Mouse (Mus musculus) limb, embryonic 11.5 days (tissue): ENCODE data around the gene Ints6l. TPM values are rescaled to one million over a fixed set of nuclear protein-coding genes. Genes with fewer than 3 reads are reported as not detected.

Experiments
- ATAC-seq: fragments of 200-750 bp; cut with Nextera tagmentation; 2 replicates; pipeline ENCODE4 v1.8.0; 2017; ENCODE audit warnings: low read depth; ENCODE audit not compliant: insufficient number of reproducible peaks, low FRiP score, low TSS enrichment
- DNase-seq: peaks from one replicate; pipeline ENCODE4 v3.0.0-alpha.2; 2015; ENCODE audit warnings: low spot score
- H3K27ac ChIP-seq: fragments of 300-500 bp; sonication (generic); replicated peaks from 2 replicates; pipeline ENCODE4 v1.5.1; 2014; ENCODE audit warnings: low read depth, mild to moderate bottlenecking, low read length
- H3K27me3 ChIP-seq: fragments of 300-500 bp; sonication (generic); 2 replicates; pipeline ENCODE4 v1.6.1; 2014; ENCODE audit warnings: mild to moderate bottlenecking, low read length, mixed read lengths; ENCODE audit not compliant: control insufficient read depth, insufficient read depth
- H3K36me3 ChIP-seq: fragments of 300-500 bp; sonication (generic); 2 replicates; pipeline ENCODE4 v1.6.1; 2014; ENCODE audit warnings: mild to moderate bottlenecking, low read length, moderate library complexity, mixed read lengths; ENCODE audit not compliant: control insufficient read depth, insufficient read depth
- H3K4me1 ChIP-seq: fragments of 300-500 bp; sonication (generic); 2 replicates; pipeline ENCODE4 v1.6.1; 2014; ENCODE audit warnings: low read length, mixed read lengths; ENCODE audit not compliant: control insufficient read depth, insufficient read depth
- H3K4me2 ChIP-seq: fragments of 300-500 bp; sonication (generic); 2 replicates; pipeline ENCODE4 v1.6.1; 2014; ENCODE audit warnings: low read depth, mild to moderate bottlenecking, moderate library complexity; ENCODE audit not compliant: severe bottlenecking
- H3K4me3 ChIP-seq: fragments of 300-500 bp; sonication (generic); 2 replicates; pipeline ENCODE4 v1.5.1; 2014; ENCODE audit warnings: low read depth, low read length
- H3K9ac ChIP-seq: fragments of 300-500 bp; sonication (generic); 2 replicates; pipeline ENCODE4 v1.6.1; 2014; ENCODE audit warnings: mild to moderate bottlenecking, low read length
- H3K9me3 ChIP-seq: fragments of 300-500 bp; sonication (generic); 2 replicates; pipeline ENCODE4 v1.6.1; 2016; ENCODE audit warnings: low read length; ENCODE audit not compliant: control insufficient read depth
- WGBS: fragments of 180-500 bp; shearing (Covaris S2); extraction: QIAGEN DNeasy Blood & Tissue Kit; methylation state at CpG from one replicate; pipeline ENCODE4 v1.1.7; 2014; 5-methylcytosine and 5-hydroxymethylcytosine counted together
- polyA plus RNA-seq: library from polyadenylated mRNA; unstranded; fragments of >200 nt; fragmentation: Nextera tagmentation; extraction: Ambion mirVana; gene quantifications from 2 replicates; pipeline ENCODE4 v1.2.1, GENCODE M21; 2014

Gene Ints6l
- 28.3 and 30.9 TPM in 2 replicates for polyA plus RNA-seq

DNA sequence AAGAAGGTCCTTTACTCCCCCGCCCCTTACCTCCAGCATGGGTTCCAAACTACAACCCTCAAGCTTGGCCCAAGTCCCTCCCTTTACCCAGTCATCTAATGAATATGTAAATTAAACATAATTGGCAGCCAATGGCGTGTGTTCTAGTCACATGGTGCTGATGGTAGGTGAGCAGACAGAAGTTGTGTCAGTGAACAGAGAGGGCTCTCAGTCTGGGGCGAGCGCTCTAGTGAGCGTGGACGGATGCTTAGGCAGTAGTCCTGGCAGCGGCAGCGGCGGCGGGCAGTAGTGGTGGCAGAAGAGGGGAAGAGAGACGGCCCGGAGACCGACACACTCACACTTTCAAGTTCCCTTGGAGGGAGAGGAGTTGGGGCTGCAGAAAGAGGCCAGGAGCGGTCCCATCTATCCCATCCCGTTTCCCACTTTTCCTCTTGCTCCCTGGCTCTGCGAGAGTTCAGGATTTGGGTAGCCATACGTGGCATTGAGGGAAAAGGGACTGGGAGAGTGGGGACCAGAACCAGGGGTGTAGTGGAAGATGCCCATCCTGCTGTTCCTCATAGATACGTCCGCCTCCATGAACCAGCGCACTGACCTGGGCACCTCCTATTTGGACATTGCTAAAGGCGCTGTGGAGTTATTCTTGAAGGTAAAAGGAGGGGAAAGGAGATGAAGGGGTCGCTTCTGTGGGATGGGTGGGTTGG is at the start of gene Ints6l:
TSS of gene Ints6l (plus strand) at position 187 of the 701 bp plus-strand sequence.
- peak; percentile 83 for ATAC-seq
- H3K9ac ChIP-seq = peak within 1 kb of the TSS; percentile 79

DNA sequence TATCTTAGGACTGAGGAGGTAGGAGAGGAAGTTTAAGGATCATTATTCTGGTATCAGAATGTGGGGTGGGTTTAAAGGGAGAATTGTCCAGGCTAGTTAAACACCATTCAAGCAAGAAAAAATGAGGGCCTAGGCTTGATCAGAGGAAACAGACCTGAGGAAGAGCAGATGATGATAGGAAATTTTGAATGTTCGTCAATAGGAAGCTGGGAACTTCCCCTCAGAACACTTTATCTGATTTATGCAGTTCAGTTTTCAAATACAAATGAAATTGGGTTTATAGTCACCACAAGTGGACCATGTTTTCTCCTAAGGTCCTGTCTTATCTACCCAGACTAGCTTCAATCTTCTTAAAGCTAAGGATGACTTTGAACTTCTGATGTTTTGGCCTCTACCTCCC is 49.2 kb upstream of the Ints6l start:
- no peak overlapping the region for H3K4me3 ChIP-seq
- 82% methylated on average over 1 of the region's 1 CpGs for WGBS
- H3K27me3 ChIP-seq = no peaks in the 10 kb centered on the region
- no peak overlapping the region for H3K4me2 ChIP-seq
- no peak for DNase-seq
- no peak for ATAC-seq
- H3K4me1 ChIP-seq = no peaks in the 10 kb centered on the region
- no peaks in the 10 kb centered on the region for H3K36me3 ChIP-seq
- no peak overlapping the region for H3K9ac ChIP-seq
- H3K27ac ChIP-seq = no peak overlapping the region
- H3K9me3 ChIP-seq = no peaks in the 10 kb centered on the region

More for the DNA sequence above, at the start of gene Ints6l:
- 24% methylated on average over 21 of the region's 22 CpGs for WGBS
- Histone ChIP-seq H3K9me3 (no peaks in the 10 kb centered on the region), H3K4me2 (peak within 1 kb of the TSS; percentile 52), H3K4me1 (no peaks in the 10 kb centered on the region), H3K4me3 (peak within 1 kb of the TSS; percentile 52), H3K27ac (peak within 1 kb of the TSS; percentile 85), H3K27me3 (no peaks in the 10 kb centered on the region), H3K36me3 (no peaks in the 10 kb centered on the region)
- peak; percentile 74 for DNase-seq

DNA sequence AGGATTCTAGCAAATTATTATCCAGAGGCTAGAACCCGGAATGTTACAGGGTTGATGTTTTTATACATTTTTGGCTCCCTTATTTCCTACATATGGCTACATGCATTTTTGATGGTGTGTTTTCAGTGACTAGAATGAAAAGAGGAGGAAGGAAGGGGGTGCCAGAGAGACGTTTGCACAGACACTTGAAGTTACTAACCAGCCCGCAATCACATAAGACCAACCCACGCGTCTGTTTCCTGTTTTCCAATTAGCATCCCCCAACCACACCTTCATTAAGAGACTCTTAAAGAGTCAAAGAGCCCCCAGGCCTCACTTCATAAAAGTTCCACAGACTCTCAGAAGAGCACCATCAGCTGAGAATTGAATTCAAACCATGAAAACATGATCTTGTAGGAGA is 48.5 kb upstream of the Ints6l start:
- Histone ChIP-seq H3K9ac (no peak overlapping the region), H3K9me3 (no peaks in the 10 kb centered on the region), H3K4me1 (no peaks in the 10 kb centered on the region), H3K4me3 (no peak overlapping the region), H3K27ac (no peak overlapping the region), H3K27me3 (no peaks in the 10 kb centered on the region), H3K36me3 (no peaks in the 10 kb centered on the region), H3K4me2 (no peak overlapping the region)
- ATAC-seq (no peak), DNase-seq (no peak)
- 34% methylated on average over 5 of the region's 5 CpGs for WGBS

DNA sequence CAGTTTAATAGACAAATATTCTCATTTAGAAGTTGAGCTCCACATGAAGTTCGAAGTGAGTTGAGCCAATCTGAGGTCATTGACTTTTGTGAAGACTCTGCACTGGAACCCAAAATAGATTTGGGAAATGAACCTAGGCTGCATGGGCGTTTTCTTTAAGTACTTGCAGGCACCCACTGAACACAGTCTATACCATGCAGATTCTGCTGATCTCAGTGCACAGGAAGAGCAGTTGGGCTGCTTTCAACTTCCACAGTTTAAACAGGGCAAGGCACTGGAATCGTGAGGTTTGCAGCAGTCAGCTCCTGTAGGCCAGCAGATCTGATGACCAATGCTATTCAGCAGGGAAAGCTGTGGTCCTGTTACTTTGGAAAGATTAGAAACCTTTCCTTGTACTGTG is 38.4 kb upstream of the Ints6l start:
- no peaks in the 10 kb centered on the region for H3K36me3 ChIP-seq
- no peak overlapping the region for H3K4me2 ChIP-seq
- H3K4me3 ChIP-seq = no peak overlapping the region
- no peaks in the 10 kb centered on the region for H3K27me3 ChIP-seq
- no peak overlapping the region for H3K9ac ChIP-seq
- WGBS = 72% methylated on average over 3 of the region's 3 CpGs
- H3K27ac ChIP-seq = no peak overlapping the region
- ATAC-seq (no peak), DNase-seq (no peak)
- no peaks in the 10 kb centered on the region for H3K4me1 ChIP-seq
- no peaks in the 10 kb centered on the region for H3K9me3 ChIP-seq

DNA sequence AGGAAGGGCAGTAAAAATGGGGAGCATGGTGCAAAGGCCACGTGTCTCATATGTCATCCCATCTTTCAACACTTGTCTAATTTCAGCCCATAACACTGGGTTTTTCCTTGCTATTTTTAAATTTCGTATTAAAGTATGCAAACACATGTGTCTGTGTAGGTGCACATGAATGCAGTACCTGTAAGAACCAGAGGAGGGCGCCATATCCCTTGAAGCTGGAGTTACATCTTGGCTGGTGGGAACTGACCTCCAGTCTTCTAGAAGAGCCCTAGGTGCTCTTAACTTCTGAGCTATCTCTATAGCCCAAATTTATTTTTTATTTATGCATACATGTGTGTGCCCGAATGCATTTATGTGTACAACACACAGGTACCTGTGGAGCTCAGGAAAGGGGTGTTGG is 37.1 kb upstream of the Ints6l start:
- Histone ChIP-seq H3K4me2 (no peak overlapping the region), H3K9me3 (no peaks in the 10 kb centered on the region), H3K36me3 (no peaks in the 10 kb centered on the region), H3K9ac (no peak overlapping the region), H3K4me1 (no peaks in the 10 kb centered on the region), H3K4me3 (no peak overlapping the region), H3K27me3 (no peaks in the 10 kb centered on the region), H3K27ac (no peak overlapping the region)
- DNase-seq (peak; percentile 22), ATAC-seq (no peak)
- 69% methylated on average over 4 of the region's 4 CpGs for WGBS

DNA sequence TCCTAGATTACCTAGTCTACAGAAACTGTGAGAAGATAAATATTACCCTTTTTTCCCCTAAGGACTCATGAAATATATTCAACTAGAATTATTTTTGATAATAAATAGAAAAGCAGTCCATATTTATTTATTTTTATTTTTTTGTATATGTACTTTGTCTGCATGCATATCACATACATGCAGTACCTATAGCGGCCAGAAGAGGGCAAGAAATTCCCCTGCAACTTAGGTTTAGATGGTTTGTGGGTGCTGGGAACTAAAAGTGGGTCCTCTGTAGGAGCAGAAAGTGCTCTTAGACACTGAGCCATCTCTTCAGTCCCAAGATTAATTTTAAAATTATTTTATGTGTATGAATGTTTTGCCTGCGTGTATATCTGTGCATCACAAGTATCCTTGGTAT is 24.1 kb upstream of the Ints6l start:
- ATAC-seq = no peak

DNA sequence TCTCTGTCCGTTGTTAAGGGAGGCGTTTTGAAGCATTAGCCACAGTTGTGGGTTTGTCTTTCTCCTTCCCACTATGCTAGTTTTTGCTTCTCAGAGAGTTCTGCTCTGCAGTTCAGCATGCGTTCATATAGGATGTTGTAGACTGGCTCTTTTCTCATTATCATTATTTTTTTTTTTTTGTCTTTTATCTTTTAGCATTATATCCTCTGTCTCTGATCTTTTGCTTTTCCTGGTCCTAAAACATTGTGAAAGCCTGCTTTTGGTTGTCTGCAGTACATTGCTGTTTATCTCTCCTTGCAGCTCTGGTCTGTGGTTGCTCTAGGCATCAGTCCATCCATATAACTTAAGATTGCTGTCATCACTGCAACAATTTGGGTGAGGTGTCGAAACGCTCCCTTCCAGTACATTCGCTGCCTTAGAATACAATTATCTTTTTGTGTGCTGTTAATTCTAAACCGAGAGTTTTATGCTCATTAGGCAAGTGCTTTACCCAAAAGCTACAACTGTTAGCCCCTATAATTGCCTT is 18.8 kb upstream of the Ints6l start:
- WGBS = 58% methylated on average over 7 of the region's 7 CpGs
- Histone ChIP-seq H3K4me1 (no peaks in the 10 kb centered on the region), H3K36me3 (no peaks in the 10 kb centered on the region), H3K27me3 (no peaks in the 10 kb centered on the region), H3K4me3 (no peak overlapping the region), H3K4me2 (no peak overlapping the region), H3K9ac (no peak overlapping the region), H3K9me3 (no peaks in the 10 kb centered on the region), H3K27ac (no peak overlapping the region)
- DNase-seq (no peak), ATAC-seq (no peak)

More for the DNA sequence above, 24.1 kb upstream of the Ints6l start:
- DNase-seq = peak; percentile 21
- Histone ChIP-seq H3K4me1 (no peaks in the 10 kb centered on the region), H3K27ac (no peak overlapping the region), H3K4me3 (no peak overlapping the region), H3K36me3 (no peaks in the 10 kb centered on the region), H3K4me2 (no peak overlapping the region), H3K9ac (no peak overlapping the region), H3K27me3 (no peaks in the 10 kb centered on the region), H3K9me3 (no peaks in the 10 kb centered on the region)
- 53% methylated on average over 2 of the region's 2 CpGs for WGBS

DNA sequence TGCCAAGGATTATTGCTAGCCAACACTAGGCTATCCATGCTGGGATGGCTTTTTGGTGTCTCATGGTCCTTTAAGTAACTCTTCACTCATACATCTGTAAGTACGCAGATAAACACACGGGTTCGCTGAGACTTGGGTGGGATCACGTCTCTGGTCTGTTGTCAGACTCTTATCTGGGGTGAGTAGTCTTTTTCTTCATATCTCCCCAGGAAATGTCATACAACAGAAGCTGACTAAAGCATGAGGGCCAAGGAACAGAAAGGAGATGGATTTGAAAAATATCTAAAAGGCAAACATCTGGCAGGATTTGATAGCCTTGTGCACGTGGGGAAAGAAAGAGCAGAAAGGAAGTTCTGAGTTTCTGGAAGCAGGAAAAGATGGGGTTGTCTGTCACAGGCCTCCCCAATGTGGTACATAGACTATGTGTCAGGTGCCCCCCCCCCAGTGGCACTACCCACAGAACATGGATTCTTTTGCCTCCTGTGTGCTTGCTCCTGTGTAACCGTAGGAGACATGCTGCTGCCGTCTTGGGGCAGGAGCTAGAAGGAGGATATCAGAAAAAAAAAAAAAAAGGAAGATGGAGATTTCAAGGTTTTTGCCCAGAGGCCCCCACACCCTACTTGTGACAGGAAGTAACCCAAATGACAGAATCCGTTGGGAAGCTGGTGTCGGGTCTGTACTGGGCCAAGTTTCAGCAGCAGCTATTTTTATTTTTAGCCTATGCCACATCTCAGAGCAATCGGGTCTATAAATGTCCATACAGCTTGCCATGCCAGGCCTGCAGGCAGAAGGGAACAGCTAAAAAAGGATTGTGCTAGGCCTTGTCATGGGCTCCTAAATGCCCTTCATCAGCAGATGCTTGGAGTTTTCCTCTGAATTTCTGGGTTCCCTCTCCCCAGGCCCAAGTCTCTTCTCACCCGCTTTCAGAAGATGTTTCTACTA is 7.9 kb upstream of the Ints6l start:
- no peak for DNase-seq
- H3K27ac ChIP-seq = no peak overlapping the region

More for the DNA sequence above, 7.9 kb upstream of the Ints6l start:
- Histone ChIP-seq H3K9me3 (no peaks in the 10 kb centered on the region), H3K36me3 (no peaks in the 10 kb centered on the region), H3K27me3 (no peaks in the 10 kb centered on the region), H3K4me3 (no peak overlapping the region), H3K4me2 (no peak overlapping the region), H3K4me1 (no peaks in the 10 kb centered on the region), H3K9ac (no peak overlapping the region)
- WGBS = 80% methylated on average over 11 of the region's 11 CpGs
- ATAC-seq = no peak
